Mouse (Mus musculus) hindlimb bud, embryonic 11.5 days (tissue): Measurements from ENCODE around the gene Camk1g.

ENCODE experiments used
- DNase-seq: peaks from one replicate; pipeline ENCODE4 v3.0.0-alpha.2; 2012; ENCODE audit warnings: low read depth, low spot score; ENCODE audit errors: extremely low spot score

The Camk1g gene

GRCm38 (mm10) chr1:193336122-193337017 lies 33.7 kb downstream of the Camk1g start:
- no peak for DNase-seq

GRCm38 (mm10) chr1:193334546-193334945 lies 35.6 kb downstream of the Camk1g start:
- no peak for DNase-seq

- DNase-seq: no peak
Measured at GRCm38 (mm10) chr1:193333776-193334175, 36.3 kb downstream of the Camk1g start.

- no peak for DNase-seq
Measured at GRCm38 (mm10) chr1:193332671-193333070, 37.4 kb downstream of the Camk1g start.

- DNase-seq: no peak
Measured at GRCm38 (mm10) chr1:193332018-193332417, 38.1 kb downstream of the Camk1g start.

- no peak for DNase-seq
Measured at GRCm38 (mm10) chr1:193330626-193331025, 39.5 kb downstream of the Camk1g start.

GRCm38 (mm10) chr1:193330172-193330571 lies 39.9 kb downstream of the Camk1g start:
- no peak for DNase-seq

- no peak for DNase-seq
Measured at GRCm38 (mm10) chr1:193329557-193329956, 40.5 kb downstream of the Camk1g start.

- no peak for DNase-seq
Measured at GRCm38 (mm10) chr1:193327686-193328085, 42.4 kb downstream of the Camk1g start.

- no peak for DNase-seq
Measured at GRCm38 (mm10) chr1:193327216-193327615, 42.9 kb downstream of the Camk1g start.

GRCm38 (mm10) chr1:193326456-193327145 lies 43.5 kb downstream of the Camk1g start:
- DNase-seq: no peak

- no peak for DNase-seq
Measured at GRCm38 (mm10) chr1:193325891-193326290, 44.2 kb downstream of the Camk1g start.

GRCm38 (mm10) chr1:193324224-193324623 lies 45.9 kb downstream of the Camk1g start:
- DNase-seq: no peak

GRCm38 (mm10) chr1:193323686-193324085 lies 46.4 kb downstream of the Camk1g start:
- no peak for DNase-seq

- DNase-seq: no peak
Measured at GRCm38 (mm10) chr1:193320398-193320797, 49.7 kb downstream of the Camk1g start.

- no peak for DNase-seq
Measured at GRCm38 (mm10) chr1:193319721-193320120, 50.4 kb downstream of the Camk1g start.

GRCm38 (mm10) chr1:193317159-193317559 lies 52.9 kb downstream of the Camk1g start:
- no peak for DNase-seq

- DNase-seq: no peak
Measured at GRCm38 (mm10) chr1:193316358-193316750, 53.7 kb downstream of the Camk1g start.

- DNase-seq: no peak
Measured at GRCm38 (mm10) chr1:193315705-193316357, 54.3 kb downstream of the Camk1g start.

GRCm38 (mm10) chr1:193311596-193311995 lies 58.5 kb downstream of the Camk1g start:
- DNase-seq: no peak

GRCm38 (mm10) chr1:193310519-193311085 lies 59.5 kb downstream of the Camk1g start:
- no peak for DNase-seq
